Mouse (Mus musculus): Measurements from ENCODE around the gene Dync1h1. TPM values are rescaled to one million over a fixed set of nuclear protein-coding genes. Genes with fewer than 3 reads are reported as not detected.
"Not testable (repeated sequence)": the region's sequence is repeated elsewhere in the genome, so short reads cannot be mapped to it uniquely, and the experiment has no call there.

Gene Dync1h1
- total RNA-seq, 1 experiment from 2014 or later = 109 TPM

GRCm38 (mm10) chr12:110688921-110689320, 87.7 kb downstream of the Dync1h1 start:
- ATAC-seq (replicated peaks; ENCODE audit: low read depth, poor library complexity, severe bottlenecking) = not testable (repeated sequence)

GRCm38 (mm10) chr12:110689919-110690643, 88.8 kb downstream of the Dync1h1 start:
- ATAC-seq (replicated peaks; ENCODE audit: low read depth, poor library complexity, severe bottlenecking) = 0 out of 2 replicates have a peak, but pooled peaks have one; percentile 1

DNA sequence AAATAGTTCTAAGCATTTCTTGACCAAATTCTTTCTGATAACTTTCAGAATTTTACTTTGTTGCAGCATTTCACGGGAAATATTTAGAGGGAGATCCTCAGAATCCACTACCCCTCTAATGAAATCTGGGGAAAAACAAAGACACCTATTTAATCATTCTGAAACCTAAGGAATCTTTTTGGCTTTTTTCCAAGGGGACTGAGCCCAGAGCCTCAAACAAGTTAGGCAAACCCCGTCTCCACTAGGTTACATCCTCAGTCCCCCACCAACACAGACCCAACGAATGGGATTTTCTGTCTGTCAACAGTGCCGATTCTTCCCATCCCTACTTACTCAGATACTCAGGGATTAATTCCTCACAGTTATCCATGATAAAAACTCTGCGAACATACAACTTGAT, 92.1 kb downstream of the Dync1h1 start:
- ATAC-seq (replicated peaks; ENCODE audit: low read depth, poor library complexity, severe bottlenecking) = not testable (repeated sequence)

DNA sequence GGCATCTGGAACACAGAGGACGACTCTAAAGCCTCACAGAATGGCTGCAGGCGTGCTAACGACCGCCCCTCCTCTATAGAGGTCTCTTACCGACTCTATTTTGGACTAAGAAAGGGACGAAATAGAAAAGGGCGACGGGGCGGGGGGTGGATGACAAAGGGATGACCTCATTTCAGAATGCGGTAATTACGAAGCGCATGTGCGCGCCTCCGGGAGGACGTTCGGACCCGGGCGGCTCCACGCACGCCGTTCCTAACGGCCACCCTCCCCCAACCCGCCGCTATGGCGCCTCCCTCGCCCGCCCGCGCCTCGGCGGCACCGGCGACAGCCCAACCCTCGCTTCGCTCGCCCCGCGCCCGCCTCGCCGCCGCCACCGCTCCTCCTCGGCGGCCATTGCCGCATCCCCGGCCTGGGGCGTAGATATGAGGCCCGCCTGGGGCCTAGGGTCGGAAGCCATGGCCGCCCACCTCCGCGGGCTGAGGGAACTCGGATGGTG, 94.5 kb downstream of the Dync1h1 start:
- peak; percentile 11; the same call in 1 of the 2 replicates for ATAC-seq (replicated peaks; ENCODE audit: low read depth, poor library complexity, severe bottlenecking)

GRCm38 (mm10) chr12:110696173-110696974, 95.1 kb downstream of the Dync1h1 start:
- peak; percentile 56 for ATAC-seq (replicated peaks; ENCODE audit: low read depth, poor library complexity, severe bottlenecking)

- ATAC-seq (replicated peaks; ENCODE audit: low read depth, poor library complexity, severe bottlenecking) = no peak
Observed at GRCm38 (mm10) chr12:110696975-110697400, 95.7 kb downstream of the Dync1h1 start.

GRCm38 (mm10) chr12:110697457-110697856, 96.2 kb downstream of the Dync1h1 start:
- no peak for ATAC-seq (replicated peaks; ENCODE audit: low read depth, poor library complexity, severe bottlenecking)

DNA sequence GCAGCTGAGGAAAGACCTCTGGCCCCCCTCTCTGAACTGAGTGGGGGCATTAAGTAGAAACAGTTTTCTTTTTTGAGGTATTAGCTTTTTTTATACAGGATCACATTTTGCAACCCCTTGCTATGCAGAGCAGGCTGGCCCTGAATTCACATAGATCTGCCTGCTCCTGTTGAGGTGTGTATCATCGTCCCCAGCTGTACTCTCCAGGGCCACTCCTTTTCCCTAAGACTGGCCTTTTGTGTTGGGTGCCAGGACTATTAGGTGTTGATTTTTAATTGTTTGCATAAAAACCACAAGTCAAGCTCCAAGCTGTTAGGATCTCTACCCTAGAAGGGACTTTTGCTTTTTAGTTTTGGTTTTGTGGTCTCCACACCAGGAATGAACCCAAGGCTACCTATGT, 96.8 kb downstream of the Dync1h1 start:
- ATAC-seq (replicated peaks; ENCODE audit: low read depth, poor library complexity, severe bottlenecking) = no peak

DNA sequence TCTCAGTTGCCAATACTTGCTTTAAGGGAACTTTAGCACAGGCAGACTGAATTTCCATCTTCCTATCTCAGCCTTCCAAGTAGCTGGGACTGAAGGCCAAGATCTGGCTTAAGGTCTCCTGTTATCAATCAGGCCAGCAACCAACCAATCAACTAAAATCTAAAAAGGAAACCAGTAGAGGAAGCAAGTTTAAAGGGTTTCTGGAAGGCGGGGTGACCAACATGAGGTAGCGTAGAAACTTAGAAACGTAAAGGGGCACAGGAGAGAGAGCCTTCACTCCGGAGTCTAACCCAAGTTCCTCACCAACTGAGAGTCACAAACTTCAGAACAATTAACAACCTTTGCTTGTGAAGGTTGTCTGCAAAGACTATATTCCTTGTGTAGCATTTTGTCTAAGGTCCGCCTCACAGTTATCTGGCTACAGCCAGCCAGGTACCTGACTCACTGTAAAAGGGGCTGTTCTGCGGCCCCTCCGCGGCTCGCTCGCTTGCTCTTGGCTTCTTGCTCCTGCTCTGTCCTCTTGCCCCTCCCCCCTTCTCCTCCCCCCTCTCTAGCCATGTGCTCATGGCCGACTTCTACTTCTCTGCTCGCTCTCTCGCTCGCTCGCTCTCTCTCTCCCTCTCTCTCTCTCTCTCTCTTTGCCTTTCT, 97.4 kb downstream of the Dync1h1 start:
- peak; percentile 9 for ATAC-seq (replicated peaks; ENCODE audit: low read depth, poor library complexity, severe bottlenecking)

- no peak for ATAC-seq (replicated peaks; ENCODE audit: low read depth, poor library complexity, severe bottlenecking)
Observed at GRCm38 (mm10) chr12:110699171-110699547, 97.9 kb downstream of the Dync1h1 start.

DNA sequence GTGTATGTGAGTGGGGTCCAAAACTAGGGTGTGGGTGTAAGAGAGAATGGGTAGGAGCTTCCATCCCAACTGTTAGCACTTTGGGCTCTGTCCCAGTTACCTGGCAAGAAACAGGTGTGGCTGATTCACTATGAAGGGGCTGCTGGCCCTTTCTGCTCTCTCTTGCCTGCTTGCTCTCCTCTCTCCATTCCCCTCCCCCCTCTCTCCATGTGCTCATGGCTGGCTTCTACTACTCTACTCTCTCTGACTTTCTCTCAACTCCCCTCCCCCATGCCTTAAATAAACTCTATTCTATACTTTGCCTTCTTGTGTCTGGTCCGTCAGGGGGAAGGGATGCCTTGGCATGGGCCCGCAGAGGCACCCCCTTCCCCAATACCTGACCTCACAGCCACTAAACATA, 99.5 kb downstream of the Dync1h1 start:
- ATAC-seq (replicated peaks; ENCODE audit: low read depth, poor library complexity, severe bottlenecking) = no peak

- peak; percentile 13 for ATAC-seq (replicated peaks; ENCODE audit: low read depth, poor library complexity, severe bottlenecking)
Observed at GRCm38 (mm10) chr12:110701363-110701762, 100.1 kb downstream of the Dync1h1 start.

GRCm38 (mm10) chr12:110702556-110702955, 101.3 kb downstream of the Dync1h1 start, which contains the start of gene Hsp90aa1:
Gene Hsp90aa1 (minus strand): TSS chr12:110702728.
- ATAC-seq (replicated peaks; ENCODE audit: low read depth, poor library complexity, severe bottlenecking) = no peak

DNA sequence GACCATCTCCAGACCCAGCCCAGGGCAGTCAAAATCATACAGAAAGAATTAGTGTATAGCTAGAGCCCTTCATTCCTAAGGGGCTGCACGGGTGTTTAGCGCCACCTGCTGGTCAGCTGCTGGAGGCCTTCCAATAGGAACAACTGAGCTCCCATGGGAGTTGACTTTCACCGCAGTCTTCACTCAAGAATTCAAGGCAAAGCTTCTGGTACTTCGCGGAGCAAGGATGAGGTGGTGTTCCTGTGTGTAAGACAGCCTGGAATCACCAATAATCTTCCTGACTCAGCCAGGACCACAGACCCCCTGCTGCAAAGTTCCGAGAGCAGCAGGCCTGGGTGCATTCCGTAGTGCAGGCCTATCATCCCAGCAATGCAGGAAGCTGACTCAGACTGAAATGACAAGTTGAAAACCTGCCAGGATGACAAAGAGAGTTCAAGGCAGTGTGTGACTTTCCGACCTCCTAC, 101.8 kb downstream of the Dync1h1 start:
- peak; percentile 35 for ATAC-seq (replicated peaks; ENCODE audit: low read depth, poor library complexity, severe bottlenecking)

- no peak for ATAC-seq (replicated peaks; ENCODE audit: low read depth, poor library complexity, severe bottlenecking)
Observed at GRCm38 (mm10) chr12:110703682-110704081, 102.4 kb downstream of the Dync1h1 start.

DNA sequence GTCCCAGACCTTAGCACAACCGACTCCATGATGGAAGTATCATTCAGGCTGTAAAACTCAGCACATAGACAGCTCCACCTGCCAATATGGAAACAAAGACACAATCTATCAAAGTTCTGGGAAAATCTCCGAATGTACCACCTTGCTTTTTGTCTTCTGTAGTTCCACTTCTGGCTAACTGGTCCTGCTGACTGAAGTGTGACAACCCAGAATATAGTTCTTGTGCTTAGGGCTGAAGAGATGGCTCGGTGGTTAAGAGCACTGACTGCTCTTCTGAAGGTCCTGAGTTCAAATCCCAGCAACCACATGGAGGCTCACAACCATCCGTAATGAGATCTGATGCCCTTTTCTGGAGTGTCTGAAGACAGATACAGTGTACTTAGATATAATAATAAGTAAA, 104.2 kb downstream of the Dync1h1 start:
- ATAC-seq (replicated peaks; ENCODE audit: low read depth, poor library complexity, severe bottlenecking) = not testable (repeated sequence)

DNA sequence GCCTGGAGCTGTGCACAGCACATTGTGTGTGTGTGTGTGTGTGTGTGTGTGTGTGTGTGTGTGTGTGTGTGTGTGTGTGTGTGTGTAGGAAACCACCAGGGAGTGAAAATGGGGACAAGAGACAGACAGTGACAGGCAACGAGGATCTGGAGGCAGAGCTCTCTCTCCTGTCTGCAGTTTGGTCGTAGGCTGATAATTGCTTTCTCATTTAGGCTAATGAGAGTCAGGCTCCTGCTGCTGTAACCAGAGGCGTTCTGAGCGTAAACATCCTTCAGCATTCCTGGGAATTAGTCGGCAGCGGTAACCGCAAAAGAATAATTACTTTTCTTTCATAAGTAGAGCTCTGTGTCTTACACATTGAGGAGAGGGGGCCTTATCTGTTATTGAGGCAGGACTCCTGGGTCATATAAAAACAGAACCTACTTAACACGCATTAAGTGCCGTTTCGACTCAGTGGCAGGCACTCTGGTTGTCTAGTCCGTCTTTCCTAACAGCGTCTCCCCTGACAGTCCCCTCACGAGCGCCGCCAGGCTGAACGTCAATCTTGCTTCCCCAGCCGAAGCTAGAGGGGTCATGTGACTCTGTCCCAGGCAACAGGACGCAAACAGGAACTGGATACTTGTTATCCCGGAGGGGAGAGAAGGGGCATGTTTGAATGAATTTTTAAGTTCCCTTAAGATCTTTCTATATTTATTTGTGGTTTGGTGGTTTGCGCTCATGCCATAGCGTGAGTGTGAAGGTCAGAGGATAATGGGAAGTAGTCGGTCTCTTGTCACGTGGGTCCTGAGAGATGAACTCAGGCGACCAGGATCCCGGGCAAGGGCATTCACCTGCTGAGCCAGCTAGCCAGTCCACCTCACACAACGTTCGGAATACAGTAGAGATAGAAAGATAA, 105.3 kb downstream of the Dync1h1 start:
- peak; percentile 83 for ATAC-seq (replicated peaks; ENCODE audit: low read depth, poor library complexity, severe bottlenecking)

- ATAC-seq (replicated peaks; ENCODE audit: low read depth, poor library complexity, severe bottlenecking) = no peak
Observed at GRCm38 (mm10) chr12:110707451-110707850, 106.2 kb downstream of the Dync1h1 start.

GRCm38 (mm10) chr12:110711270-110711669, 110.0 kb downstream of the Dync1h1 start:
- ATAC-seq (replicated peaks; ENCODE audit: low read depth, poor library complexity, severe bottlenecking) = no peak
